Mouse (Mus musculus) midbrain, embryonic 15.5 days (tissue): Measurements from ENCODE around the gene Aldh3b3. TPM values are rescaled to one million over a fixed set of nuclear protein-coding genes. Genes with fewer than 3 reads are reported as not detected.

Experiments
- ATAC-seq: fragments of 200-750 bp; cut with Nextera tagmentation; replicated peaks from 2 replicates; pipeline ENCODE4 v1.8.0; 2017; ENCODE audit warnings: moderate TSS enrichment
- H3K27ac ChIP-seq: fragments of 300-500 bp; sonication (generic); 2 replicates; pipeline ENCODE4 v1.5.1; 2015; ENCODE audit warnings: mild to moderate bottlenecking, inconsistent platforms
- H3K27me3 ChIP-seq: fragments of 300-500 bp; sonication (generic); replicated peaks from 2 replicates; pipeline ENCODE4 v1.6.1; 2015; ENCODE audit warnings: inconsistent platforms
- H3K36me3 ChIP-seq: fragments of 300-500 bp; sonication (generic); replicated peaks from 2 replicates; pipeline ENCODE4 v1.6.1; 2015; ENCODE audit warnings: inconsistent platforms
- H3K4me1 ChIP-seq: fragments of 300-500 bp; sonication (generic); 2 replicates; pipeline ENCODE4 v1.6.1; 2015; ENCODE audit warnings: inconsistent platforms
- H3K4me2 ChIP-seq: fragments of 300-500 bp; sonication (generic); 2 replicates; pipeline ENCODE4 v1.6.1; 2015; ENCODE audit warnings: inconsistent platforms, mild to moderate bottlenecking, moderate library complexity
- H3K4me3 ChIP-seq: fragments of 300-500 bp; sonication (generic); 2 replicates; pipeline ENCODE4 v1.5.1; 2015; ENCODE audit warnings: mild to moderate bottlenecking, inconsistent platforms
- H3K9ac ChIP-seq: fragments of 300-500 bp; sonication (generic); 2 replicates; pipeline ENCODE4 v1.6.1; 2015; ENCODE audit warnings: mild to moderate bottlenecking, inconsistent platforms
- H3K9me3 ChIP-seq: fragments of 300-500 bp; sonication (generic); 2 replicates; pipeline ENCODE4 v1.6.1; 2016; ENCODE audit warnings: inconsistent platforms
- WGBS: fragments of 180-500 bp; shearing (Covaris S2); methylation state at CpG from one replicate; pipeline ENCODE4 v1.1.7; 2015; ENCODE audit warnings: mixed read lengths; 5-methylcytosine and 5-hydroxymethylcytosine counted together
- polyA plus RNA-seq: library from polyadenylated mRNA; unstranded; fragments of >200 nt; fragmentation: Nextera tagmentation; extraction: Ambion mirVana; gene quantifications from 2 replicates; pipeline ENCODE4 v1.2.1, GENCODE M21; 2015

The Aldh3b3 gene
- polyA plus RNA-seq, 1 experiment from 2014 or later, result not detected

GRCm38 (mm10) chr19:4013066-4013465 lies 54.6 kb downstream of the Aldh3b3 start:
- Histone ChIP-seq H3K9me3 (no peaks in the 10 kb centered on the region), H3K4me1 (peaks cover 14% of the 10 kb centered on the region), H3K36me3 (peaks cover 14% of the 10 kb centered on the region; the same call in 1 of the 2 replicates), H3K9ac (no peak overlapping the region), H3K27me3 (no peaks in the 10 kb centered on the region), H3K4me2 (peak overlapping the region; percentile 42), H3K27ac (no peak overlapping the region), H3K4me3 (peak overlapping the region; percentile 91)
- ATAC-seq, result no peak
- 24% methylated on average over 9 of the region's 9 CpGs for WGBS

- no peak for ATAC-seq
- Histone ChIP-seq H3K36me3 (peaks cover 7% of the 10 kb centered on the region; the same call in 1 of the 2 replicates), H3K9me3 (no peaks in the 10 kb centered on the region), H3K9ac (no peak overlapping the region), H3K27me3 (0 out of 2 replicates have a peak, but pooled peaks cover 4% of the 10 kb centered on the region), H3K4me1 (peaks cover 19% of the 10 kb centered on the region), H3K4me2 (no peak overlapping the region), H3K27ac (no peak overlapping the region), H3K4me3 (no peak overlapping the region)
These were observed 56.4 kb downstream of the Aldh3b3 start for GRCm38 (mm10) chr19:4014802-4015201.

- H3K4me3 ChIP-seq, result no peak overlapping the region
- no peak for ATAC-seq
- 61% methylated on average over 5 of the region's 5 CpGs for WGBS
- H3K4me1 ChIP-seq, result peaks cover 19% of the 10 kb centered on the region
- no peaks in the 10 kb centered on the region for H3K36me3 ChIP-seq
- no peak overlapping the region for H3K27ac ChIP-seq
- H3K9ac ChIP-seq, result no peak overlapping the region
- no peak overlapping the region for H3K4me2 ChIP-seq
- H3K27me3 ChIP-seq, result 0 out of 2 replicates have a peak, but pooled peaks cover 4% of the 10 kb centered on the region
- H3K9me3 ChIP-seq, result no peaks in the 10 kb centered on the region
These were observed 57.2 kb downstream of the Aldh3b3 start for GRCm38 (mm10) chr19:4015635-4016034.

- 68% methylated on average over 10 of the region's 10 CpGs for WGBS
- Histone ChIP-seq H3K4me2 (no peak overlapping the region), H3K4me1 (peaks cover 5% of the 10 kb centered on the region; the same call in 1 of the 2 replicates), H3K9me3 (no peaks in the 10 kb centered on the region), H3K36me3 (no peaks in the 10 kb centered on the region), H3K4me3 (no peak overlapping the region), H3K27me3 (0 out of 2 replicates have a peak, but pooled peaks cover 4% of the 10 kb centered on the region), H3K27ac (no peak overlapping the region), H3K9ac (no peak overlapping the region)
- ATAC-seq, result no peak
These were observed 59.6 kb downstream of the Aldh3b3 start for GRCm38 (mm10) chr19:4017921-4018587.

- Histone ChIP-seq H3K27ac (no peak overlapping the region), H3K4me3 (no peak overlapping the region), H3K4me1 (0 out of 2 replicates have a peak, but pooled peaks cover 5% of the 10 kb centered on the region), H3K9me3 (no peaks in the 10 kb centered on the region), H3K27me3 (0 out of 2 replicates have a peak, but pooled peaks cover 4% of the 10 kb centered on the region), H3K9ac (no peak overlapping the region), H3K4me2 (no peak overlapping the region), H3K36me3 (no peaks in the 10 kb centered on the region)
- 27% methylated on average over 18 of the region's 18 CpGs for WGBS
- peak; percentile 75 for ATAC-seq
These were observed 60.5 kb downstream of the Aldh3b3 start for GRCm38 (mm10) chr19:4018743-4019583.

Other genes starting within 250 kb of the Aldh3b3 start
- gene Kmt5b, start 191.2 kb upstream of the Aldh3b3 start, polyA plus RNA-seq, result 51.9 and 59.9 TPM in 2 replicates
- gene Chka, start 106.9 kb upstream of the Aldh3b3 start, polyA plus RNA-seq, result 65.6 and 66.3 TPM in 2 replicates
- gene Tcirg1, start 51.5 kb upstream of the Aldh3b3 start, polyA plus RNA-seq, result 12.7 and 14.6 TPM in 2 replicates
- 246 and 258 TPM in 2 replicates for gene Ndufs8, start 45.9 kb upstream of the Aldh3b3 start, polyA plus RNA-seq
- 1.9 TPM in 2 replicates for gene Aldh3b1, start 28.8 kb upstream of the Aldh3b3 start, polyA plus RNA-seq
- gene Unc93b1, start 23.5 kb upstream of the Aldh3b3 start, polyA plus RNA-seq, result 11.7 and 11.8 TPM in 2 replicates
- gene Aldh3b2, start 13.7 kb downstream of the Aldh3b3 start, polyA plus RNA-seq, result 0.43 and 0.67 TPM in 2 replicates
- gene Acy3, start 27.9 kb downstream of the Aldh3b3 start, polyA plus RNA-seq, result 1.7 and 2.2 TPM in 2 replicates
- not detected in 2 replicates for gene Tbx10, start 34.1 kb downstream of the Aldh3b3 start, polyA plus RNA-seq
- 30.6 and 33.4 TPM in 2 replicates for gene Nudt8, start 41.9 kb downstream of the Aldh3b3 start, polyA plus RNA-seq
- gene Gm49405, start 42.0 kb downstream of the Aldh3b3 start, polyA plus RNA-seq, result 6.5 and 8.3 TPM in 2 replicates
- 8.4 and 12.1 TPM in 2 replicates for gene Doc2g, start 44.7 kb downstream of the Aldh3b3 start, polyA plus RNA-seq
- 229 and 239 TPM in 2 replicates for gene Ndufv1, start 54.2 kb downstream of the Aldh3b3 start, polyA plus RNA-seq
- gene Gstp1, start 79.3 kb downstream of the Aldh3b3 start, polyA plus RNA-seq, result 513 and 520 TPM in 2 replicates
- 2.7 and 5.6 TPM in 2 replicates for gene Gstp2, start 87.4 kb downstream of the Aldh3b3 start, polyA plus RNA-seq
- gene Gstp3, start 100.9 kb downstream of the Aldh3b3 start, polyA plus RNA-seq, result not detected in 2 replicates
- gene Cabp2, start 122.9 kb downstream of the Aldh3b3 start, polyA plus RNA-seq, result 0.22 TPM in 1 of 2 replicates, not detected in the other
- 92.3 and 92.9 TPM in 2 replicates for gene Cdk2ap2, start 138.5 kb downstream of the Aldh3b3 start, polyA plus RNA-seq
- 97.7 and 102 TPM in 2 replicates for gene Pitpnm1, start 141.4 kb downstream of the Aldh3b3 start, polyA plus RNA-seq
- gene Aip, start 167.2 kb downstream of the Aldh3b3 start, polyA plus RNA-seq, result 99.5 and 101 TPM in 2 replicates
- 0.04 TPM in 1 of 2 replicates, not detected in the other for gene Gpr152, start 181.1 kb downstream of the Aldh3b3 start, polyA plus RNA-seq
- 0.22 and 0.28 TPM in 2 replicates for gene Cabp4, start 185.4 kb downstream of the Aldh3b3 start, polyA plus RNA-seq
- gene Coro1b, start 190.0 kb downstream of the Aldh3b3 start, polyA plus RNA-seq, result 127 and 139 TPM in 2 replicates
- 0.26 and 0.96 TPM in 2 replicates for gene Ptprcap, start 195.0 kb downstream of the Aldh3b3 start, polyA plus RNA-seq
- 60.1 and 60.7 TPM in 2 replicates for gene Rps6kb2, start 204.7 kb downstream of the Aldh3b3 start, polyA plus RNA-seq
- gene Carns1, start 216.8 kb downstream of the Aldh3b3 start, polyA plus RNA-seq, result 5.9 and 6.9 TPM in 2 replicates
- gene Tbc1d10c, start 232.6 kb downstream of the Aldh3b3 start, polyA plus RNA-seq, result 0.38 and 0.93 TPM in 2 replicates
- gene Ppp1ca, start 233.4 kb downstream of the Aldh3b3 start, polyA plus RNA-seq, result 537 and 571 TPM in 2 replicates
- 23.7 and 24.9 TPM in 2 replicates for gene Rad9a, start 243.0 kb downstream of the Aldh3b3 start, polyA plus RNA-seq